Mouse (Mus musculus): ENCODE results near the gene Btbd17. TPM values are rescaled to one million over a fixed set of nuclear protein-coding genes. Genes with fewer than 3 reads are reported as not detected.

Gene Btbd17
- polyA plus RNA-seq, 1 experiment from 2014 or later = 0.87 TPM

DNA sequence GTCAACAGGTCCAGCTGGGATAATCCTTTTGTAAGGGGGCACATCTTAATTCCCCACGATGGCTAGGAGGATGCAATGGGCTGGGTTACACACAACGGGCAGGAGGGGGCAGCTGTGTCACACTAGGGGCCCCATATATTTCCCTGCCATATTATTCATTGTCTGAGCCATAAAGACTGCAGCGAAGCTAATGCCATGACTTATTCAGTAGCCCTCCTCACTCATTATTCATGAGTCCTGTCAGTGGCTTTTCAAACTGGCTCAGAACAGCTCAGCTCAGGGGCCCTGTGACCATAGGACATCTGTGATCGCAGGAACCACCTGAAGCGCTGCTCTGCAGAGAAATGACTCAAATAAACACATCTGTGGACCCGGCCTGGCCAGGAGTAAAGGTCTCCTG lies 54.3 kb downstream of the Btbd17 start:
- H3K27me3 ChIP-seq (replicated peaks; ENCODE audit: control insufficient read depth, insufficient read depth, low read length) = no peaks in the 10 kb centered on the region
- H3K4me3 ChIP-seq (ENCODE audit: low read length) = no peak overlapping the region
- H3K36me3 ChIP-seq (ENCODE audit: control insufficient read depth, insufficient read depth, low read length) = no peaks in the 10 kb centered on the region
- WGBS = 41% methylated on average over 6 of the region's 6 CpGs
- H3K27ac ChIP-seq (ENCODE audit: low read length) = no peak overlapping the region
- H3K4me2 ChIP-seq (ENCODE audit: low read depth, low read length) = no peak overlapping the region
- no peaks in the 10 kb centered on the region for H3K9me3 ChIP-seq (ENCODE audit: control insufficient read depth, low read length)
- no peak overlapping the region for H3K9ac ChIP-seq (ENCODE audit: low read depth, low read length)
- ATAC-seq = no peak
- H3K4me1 ChIP-seq (ENCODE audit: control insufficient read depth, insufficient read depth, low read length) = no peaks in the 10 kb centered on the region

Other genes with a start within 250 kb of the Btbd17 start
- 894 and 926 TPM in 2 replicates for gene Rpl38, start 127.4 kb downstream of the Btbd17 start, polyA plus RNA-seq (2015; fragmentation: Nextera tagmentation; extraction: Ambion mirVana)
- 39.1 and 48.3 TPM in 2 replicates for gene Ttyh2, start 120.5 kb downstream of the Btbd17 start, polyA plus RNA-seq (2015; fragmentation: Nextera tagmentation; extraction: Ambion mirVana)
- gene Dnaic2, start 68.5 kb downstream of the Btbd17 start, polyA plus RNA-seq (2015; fragmentation: Nextera tagmentation; extraction: Ambion mirVana) = 0.39 and 0.50 TPM in 2 replicates
- 0.15 and 0.51 TPM in 2 replicates for gene Kif19a, start 30.6 kb downstream of the Btbd17 start, polyA plus RNA-seq (2015; fragmentation: Nextera tagmentation; extraction: Ambion mirVana)
- gene Gpr142, start 3.0 kb upstream of the Btbd17 start, polyA plus RNA-seq (2015; fragmentation: Nextera tagmentation; extraction: Ambion mirVana) = 0.20 and 0.43 TPM in 2 replicates
- 10.5 and 10.9 TPM in 2 replicates for gene Gprc5c, start 55.2 kb upstream of the Btbd17 start, polyA plus RNA-seq (2015; fragmentation: Nextera tagmentation; extraction: Ambion mirVana)
- 2.5 and 2.6 TPM in 2 replicates for gene Cd300a, start 94.1 kb upstream of the Btbd17 start, polyA plus RNA-seq (2015; fragmentation: Nextera tagmentation; extraction: Ambion mirVana)
- gene Cd300lb, start 138.4 kb upstream of the Btbd17 start, polyA plus RNA-seq (2015; fragmentation: Nextera tagmentation; extraction: Ambion mirVana) = 0.23 and 0.33 TPM in 2 replicates
- gene Cd300c, start 173.2 kb upstream of the Btbd17 start, polyA plus RNA-seq (2015; fragmentation: Nextera tagmentation; extraction: Ambion mirVana) = not detected in 2 replicates
- 0.16 and 0.22 TPM in 2 replicates for gene Cd300ld, start 194.0 kb upstream of the Btbd17 start, polyA plus RNA-seq (2015; fragmentation: Nextera tagmentation; extraction: Ambion mirVana)
- 2.2 and 3.5 TPM in 2 replicates for gene Cd300c2, start 205.9 kb upstream of the Btbd17 start, polyA plus RNA-seq (2015; fragmentation: Nextera tagmentation; extraction: Ambion mirVana)
- not detected in 2 replicates for gene Cd300ld2, start 220.2 kb upstream of the Btbd17 start, polyA plus RNA-seq (2015; fragmentation: Nextera tagmentation; extraction: Ambion mirVana)
- gene Cd300ld4, start 231.1 kb upstream of the Btbd17 start, polyA plus RNA-seq (2015; fragmentation: Nextera tagmentation; extraction: Ambion mirVana) = not detected in 2 replicates
- not detected in 2 replicates for gene Cd300ld5, start 241.8 kb upstream of the Btbd17 start, polyA plus RNA-seq (2015; fragmentation: Nextera tagmentation; extraction: Ambion mirVana)